Mouse (Mus musculus) forebrain, embryonic 11.5 days (tissue): ENCODE measurements around the gene Irx4. TPM values are rescaled to one million over a fixed set of nuclear protein-coding genes. Genes with fewer than 3 reads are reported as not detected.

ENCODE experiments used
- ATAC-seq: fragments of 200-750 bp; cut with Nextera tagmentation; replicated peaks from 2 replicates; pipeline ENCODE4 v1.8.0; 2017; ENCODE audit warnings: moderate TSS enrichment; ENCODE audit not compliant: low FRiP score
- DNase-seq: peaks from one replicate; pipeline ENCODE4 v3.0.0-alpha.2; 2017; ENCODE audit warnings: low spot score
- H3K27ac ChIP-seq: fragments of 300-500 bp; sonication (generic); 2 replicates; pipeline ENCODE4 v1.5.1; 2014; ENCODE audit warnings: low read depth, low read length
- H3K27me3 ChIP-seq: fragments of 300-500 bp; sonication (generic); 2 replicates; pipeline ENCODE4 v1.6.1; 2014; ENCODE audit warnings: mild to moderate bottlenecking, low read length, mixed read lengths; ENCODE audit not compliant: control insufficient read depth, insufficient read depth
- H3K36me3 ChIP-seq: fragments of 300-500 bp; sonication (generic); 2 replicates; pipeline ENCODE4 v1.6.1; 2014; ENCODE audit warnings: mild to moderate bottlenecking, low read length, moderate library complexity, mixed read lengths; ENCODE audit not compliant: control insufficient read depth, insufficient read depth
- H3K4me1 ChIP-seq: fragments of 300-500 bp; sonication (generic); replicated peaks from 2 replicates; pipeline ENCODE4 v1.6.1; 2014; ENCODE audit warnings: low read length, mixed read lengths; ENCODE audit not compliant: control insufficient read depth, insufficient read depth
- H3K4me2 ChIP-seq: fragments of 300-500 bp; sonication (generic); 2 replicates; pipeline ENCODE4 v1.6.1; 2014; ENCODE audit warnings: low read depth, mild to moderate bottlenecking, low read length, moderate library complexity, mixed read lengths; ENCODE audit not compliant: severe bottlenecking
- H3K4me3 ChIP-seq: fragments of 300-500 bp; sonication (generic); 2 replicates; pipeline ENCODE4 v1.5.1; 2014; ENCODE audit warnings: low read depth, low read length
- H3K9ac ChIP-seq: fragments of 300-500 bp; sonication (generic); 2 replicates; pipeline ENCODE4 v1.6.1; 2014; ENCODE audit warnings: low read length
- H3K9me3 ChIP-seq: fragments of 300-500 bp; sonication (generic); 2 replicates; pipeline ENCODE4 v1.6.1; 2016; ENCODE audit warnings: low read length, mixed read lengths; ENCODE audit not compliant: control insufficient read depth
- WGBS: fragments of 180-500 bp; shearing (Covaris S2); extraction: QIAGEN DNeasy Blood & Tissue Kit; methylation state at CpG from one replicate; pipeline ENCODE4 v1.1.7; 2014; 5-methylcytosine and 5-hydroxymethylcytosine counted together
- polyA plus RNA-seq: library from polyadenylated mRNA; unstranded; fragments of >200 nt; fragmentation: Nextera tagmentation; extraction: Ambion mirVana; gene quantifications from 2 replicates; pipeline ENCODE4 v1.2.1, GENCODE M21; 2014

Irx4 gene
- polyA plus RNA-seq, 1 experiment from 2014 or later, result 1.8 TPM

- peaks cover 2% of the 10 kb centered on the region; the same call in 1 of the 2 replicates for H3K4me1 ChIP-seq
- no peak for DNase-seq
- no peak overlapping the region for H3K27ac ChIP-seq
Measured at GRCm38 (mm10) chr13:73272794-73273282, 12.6 kb downstream of the Irx4 start.

GRCm38 (mm10) chr13:73273536-73273935, 13.3 kb downstream of the Irx4 start:
- 27% methylated on average over 1 of the region's 1 CpGs for WGBS

More at GRCm38 (mm10) chr13:73272794-73273282, 12.6 kb downstream of the Irx4 start:
- ATAC-seq, result no peak
- Histone ChIP-seq H3K36me3 (no peaks in the 10 kb centered on the region), H3K9me3 (no peaks in the 10 kb centered on the region), H3K27me3 (peaks cover 70% of the 10 kb centered on the region), H3K9ac (no peak overlapping the region), H3K4me3 (no peak overlapping the region), H3K4me2 (no peak overlapping the region)

GRCm38 (mm10) chr13:73277361-73277760, 17.1 kb downstream of the Irx4 start:
- H3K4me3 ChIP-seq, result no peak overlapping the region
- WGBS, result 87% methylated on average over 6 of the region's 6 CpGs
- no peaks in the 10 kb centered on the region for H3K4me1 ChIP-seq
- H3K27me3 ChIP-seq, result peaks cover 24% of the 10 kb centered on the region
- no peak overlapping the region for H3K9ac ChIP-seq
- ATAC-seq, result no peak
- H3K36me3 ChIP-seq, result no peaks in the 10 kb centered on the region
- DNase-seq, result no peak
- no peak overlapping the region for H3K4me2 ChIP-seq
- H3K9me3 ChIP-seq, result no peaks in the 10 kb centered on the region
- H3K27ac ChIP-seq, result no peak overlapping the region

More at GRCm38 (mm10) chr13:73273536-73273935, 13.3 kb downstream of the Irx4 start:
- no peak overlapping the region for H3K4me2 ChIP-seq
- peaks cover 2% of the 10 kb centered on the region; the same call in 1 of the 2 replicates for H3K4me1 ChIP-seq
- H3K9me3 ChIP-seq, result no peaks in the 10 kb centered on the region
- H3K9ac ChIP-seq, result no peak overlapping the region
- DNase-seq (no peak), ATAC-seq (no peak)
- H3K4me3 ChIP-seq, result no peak overlapping the region
- no peak overlapping the region for H3K27ac ChIP-seq
- peaks cover 63% of the 10 kb centered on the region for H3K27me3 ChIP-seq
- H3K36me3 ChIP-seq, result no peaks in the 10 kb centered on the region

- H3K27me3 ChIP-seq, result peaks cover 20% of the 10 kb centered on the region
- no peaks in the 10 kb centered on the region for H3K4me1 ChIP-seq
- no peaks in the 10 kb centered on the region for H3K36me3 ChIP-seq
- ATAC-seq (no peak), DNase-seq (no peak)
- no peak overlapping the region for H3K27ac ChIP-seq
- no peak overlapping the region for H3K4me3 ChIP-seq
- no peak overlapping the region for H3K9ac ChIP-seq
- WGBS, result 67% methylated on average over 1 of the region's 1 CpGs
- no peaks in the 10 kb centered on the region for H3K9me3 ChIP-seq
- H3K4me2 ChIP-seq, result no peak overlapping the region
Measured at GRCm38 (mm10) chr13:73277797-73278196, 17.5 kb downstream of the Irx4 start.

GRCm38 (mm10) chr13:73279196-73279595, 18.9 kb downstream of the Irx4 start:
- DNase-seq, result no peak
- 68% methylated on average over 1 of the region's 1 CpGs for WGBS

GRCm38 (mm10) chr13:73282407-73282806, 22.1 kb downstream of the Irx4 start:
- WGBS, result 84% methylated on average over 2 of the region's 2 CpGs
- Histone ChIP-seq H3K4me2 (no peak overlapping the region), H3K4me3 (no peak overlapping the region), H3K36me3 (no peaks in the 10 kb centered on the region), H3K9me3 (no peaks in the 10 kb centered on the region), H3K9ac (no peak overlapping the region), H3K27me3 (no peaks in the 10 kb centered on the region), H3K4me1 (no peaks in the 10 kb centered on the region), H3K27ac (no peak overlapping the region)
- DNase-seq, result no peak
- no peak for ATAC-seq

More at GRCm38 (mm10) chr13:73279196-73279595, 18.9 kb downstream of the Irx4 start:
- Histone ChIP-seq H3K4me3 (no peak overlapping the region), H3K9me3 (no peaks in the 10 kb centered on the region), H3K4me2 (no peak overlapping the region), H3K27ac (no peak overlapping the region), H3K9ac (no peak overlapping the region), H3K4me1 (no peaks in the 10 kb centered on the region), H3K36me3 (no peaks in the 10 kb centered on the region), H3K27me3 (peaks cover 6% of the 10 kb centered on the region)
- ATAC-seq, result no peak

- H3K4me3 ChIP-seq, result no peak overlapping the region
- 97% methylated on average over 1 of the region's 1 CpGs for WGBS
- DNase-seq, result no peak
Measured at GRCm38 (mm10) chr13:73283534-73283933, 23.3 kb downstream of the Irx4 start.

GRCm38 (mm10) chr13:73290206-73290605, 29.9 kb downstream of the Irx4 start:
- Histone ChIP-seq H3K27ac (no peak overlapping the region), H3K4me1 (no peaks in the 10 kb centered on the region), H3K36me3 (no peaks in the 10 kb centered on the region), H3K4me2 (no peak overlapping the region), H3K4me3 (no peak overlapping the region), H3K9ac (no peak overlapping the region), H3K9me3 (no peaks in the 10 kb centered on the region), H3K27me3 (no peaks in the 10 kb centered on the region)
- ATAC-seq (no peak), DNase-seq (no peak)
- WGBS, result 88% methylated on average over 6 of the region's 6 CpGs

More at GRCm38 (mm10) chr13:73283534-73283933, 23.3 kb downstream of the Irx4 start:
- no peak overlapping the region for H3K27ac ChIP-seq
- no peaks in the 10 kb centered on the region for H3K9me3 ChIP-seq
- H3K9ac ChIP-seq, result no peak overlapping the region
- no peaks in the 10 kb centered on the region for H3K36me3 ChIP-seq
- no peaks in the 10 kb centered on the region for H3K27me3 ChIP-seq
- ATAC-seq, result no peak
- no peaks in the 10 kb centered on the region for H3K4me1 ChIP-seq
- H3K4me2 ChIP-seq, result no peak overlapping the region

- Histone ChIP-seq H3K4me2 (no peak overlapping the region), H3K4me3 (no peak overlapping the region), H3K4me1 (no peaks in the 10 kb centered on the region), H3K9ac (no peak overlapping the region), H3K27me3 (no peaks in the 10 kb centered on the region), H3K36me3 (no peaks in the 10 kb centered on the region), H3K9me3 (no peaks in the 10 kb centered on the region), H3K27ac (no peak overlapping the region)
- ATAC-seq, result no peak
- 46% methylated on average over 2 of the region's 2 CpGs for WGBS
- DNase-seq, result no peak
Measured at GRCm38 (mm10) chr13:73291102-73291501, 30.8 kb downstream of the Irx4 start.
